Mouse (Mus musculus): ENCODE data around the gene Hdac9.

DNA sequence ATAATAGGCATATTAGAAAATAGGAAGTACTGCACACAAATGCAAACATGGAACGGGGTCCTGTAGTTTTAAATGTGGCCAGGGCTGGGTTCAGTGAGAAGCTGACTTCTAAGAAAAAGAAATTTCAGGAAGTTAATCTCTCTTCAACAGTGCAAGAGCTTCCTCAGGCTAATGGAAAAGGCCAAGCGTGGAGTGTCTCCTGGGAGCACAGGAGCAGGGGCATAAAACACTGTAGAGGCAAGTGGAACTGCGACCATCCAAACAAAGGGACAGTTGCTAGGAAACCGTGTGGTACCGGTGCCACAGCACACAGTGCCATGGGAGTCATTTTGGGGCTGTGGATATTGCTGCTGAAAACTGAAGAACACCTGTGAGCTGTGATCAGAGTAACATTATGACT is 191.7 kb downstream of the Hdac9 start:
- TF ChIP-seq POLR2A (IDR thresholded peaks at IDR 0.05; ENCODE audit: borderline replicate concordance, extremely low read depth, insufficient read depth, insufficient read length, poor library complexity, severe bottlenecking) (no peak), CTCF (IDR thresholded peaks at IDR 0.05; ENCODE audit: borderline replicate concordance, extremely low read depth, insufficient read depth, insufficient read length) (no peak)

Data from brain, embryonic 14.5 days (tissue).